Mouse (Mus musculus): ENCODE measurements around the gene Tmigd1. TPM values are rescaled to one million over a fixed set of nuclear protein-coding genes. Genes with fewer than 3 reads are reported as not detected.
"Not testable (repeated sequence)": the region's sequence is repeated elsewhere in the genome, so short reads cannot be mapped to it uniquely, and the experiment has no call there.

The Tmigd1 gene
- polyA plus RNA-seq, 1 experiment from 2014 or later = 64.1 TPM

DNA sequence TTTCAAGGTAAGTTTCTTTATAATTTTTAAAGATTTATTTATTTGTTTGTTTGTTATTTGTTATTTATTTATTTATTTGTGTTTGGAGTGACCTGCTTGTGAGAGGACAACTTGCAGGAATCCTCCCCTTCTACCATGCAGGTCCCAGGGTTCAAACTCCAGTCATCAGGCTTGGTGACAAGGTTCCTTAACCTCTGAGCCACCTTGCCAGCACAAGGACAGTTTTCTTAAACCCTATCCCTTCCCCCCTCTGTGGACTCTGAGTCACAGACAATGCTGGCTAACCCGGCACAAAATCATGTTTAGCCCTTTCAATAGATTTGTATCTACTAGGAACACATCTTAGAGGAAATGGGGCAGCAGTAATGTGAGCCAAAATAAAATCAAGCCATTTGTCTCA, 18.6 kb downstream of the Tmigd1 start:
- ATAC-seq = no peak
- 33% methylated on average over 1 of the region's 1 CpGs for WGBS
- no peak for TF ChIP-seq CTCF (IDR thresholded peaks at IDR 0.05; ENCODE audit: low read depth)

DNA sequence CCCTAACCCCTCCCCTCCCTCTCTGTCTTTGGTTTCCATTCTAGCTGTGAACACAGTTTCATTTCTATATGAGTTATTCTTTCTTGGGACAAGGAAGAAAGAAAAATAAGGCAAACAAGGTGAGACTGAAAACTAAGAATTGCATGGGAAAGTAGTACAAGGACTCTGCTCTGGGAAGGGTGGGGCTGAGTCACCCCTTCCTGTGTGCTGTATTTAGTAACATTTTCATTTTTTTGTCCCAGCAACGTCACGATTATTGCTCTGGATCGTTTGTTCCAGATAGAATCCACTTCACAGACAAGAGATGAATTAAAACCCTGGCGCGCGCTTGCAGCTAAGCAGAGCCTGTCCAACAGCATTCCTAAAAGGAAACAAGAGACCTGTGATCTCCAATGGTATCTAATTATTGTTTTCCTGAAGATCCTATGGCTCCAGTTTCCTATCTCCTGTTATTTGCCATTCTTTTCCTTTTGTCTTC, 22.8 kb downstream of the Tmigd1 start, which contains the start of gene Blmh:
Blmh (plus strand) TSS at position 51 of the 478 bp plus-strand sequence.
- ATAC-seq = 0 out of 2 replicates have a peak, but pooled peaks have one; percentile 19
- no peak for TF ChIP-seq CTCF (IDR thresholded peaks at IDR 0.05; ENCODE audit: low read depth)
- no peaks in the 10 kb centered on the region for H3K9me3 ChIP-seq (ENCODE audit: control insufficient read depth)
- H3K27ac ChIP-seq (ENCODE audit: low read depth, low read length) = peak within 1 kb of the TSS; percentile 4; the same call in 1 of the 2 replicates
- WGBS = 23% methylated on average over 6 of the region's 6 CpGs
- no peak within 1 kb of the TSS for H3K4me3 ChIP-seq (ENCODE audit: low read depth, low read length)
- H3K36me3 ChIP-seq (ENCODE audit: control insufficient read depth, insufficient read depth) = no peaks in the 10 kb centered on the region
- peak within 1 kb of the TSS; percentile 30 for H3K4me2 ChIP-seq (replicated peaks; ENCODE audit: low read depth)
- peaks cover 3% of the 10 kb centered on the region; the same call in 1 of the 2 replicates for H3K4me1 ChIP-seq (replicated peaks; ENCODE audit: control insufficient read depth, insufficient read depth, low read length)
- H3K9ac ChIP-seq (ENCODE audit: low read depth, low read length) = no peak within 1 kb of the TSS
- no peaks in the 10 kb centered on the region for H3K27me3 ChIP-seq (replicated peaks; ENCODE audit: control insufficient read depth, insufficient read depth, low read length)

More for the DNA sequence above, 18.6 kb downstream of the Tmigd1 start:
- peaks cover 3% of the 10 kb centered on the region; the same call in 1 of the 2 replicates for H3K4me1 ChIP-seq (replicated peaks; ENCODE audit: control insufficient read depth, insufficient read depth, low read length)
- H3K27me3 ChIP-seq (replicated peaks; ENCODE audit: control insufficient read depth, insufficient read depth, low read length) = no peaks in the 10 kb centered on the region
- no peak overlapping the region for H3K4me3 ChIP-seq (ENCODE audit: low read depth, low read length)
- H3K36me3 ChIP-seq (ENCODE audit: control insufficient read depth, insufficient read depth) = no peaks in the 10 kb centered on the region
- no peak overlapping the region for H3K27ac ChIP-seq (ENCODE audit: low read depth, low read length)
- H3K9ac ChIP-seq (ENCODE audit: low read depth, low read length) = no peak overlapping the region
- H3K9me3 ChIP-seq (ENCODE audit: control insufficient read depth) = no peaks in the 10 kb centered on the region
- H3K4me2 ChIP-seq (replicated peaks; ENCODE audit: low read depth) = no peak overlapping the region

DNA sequence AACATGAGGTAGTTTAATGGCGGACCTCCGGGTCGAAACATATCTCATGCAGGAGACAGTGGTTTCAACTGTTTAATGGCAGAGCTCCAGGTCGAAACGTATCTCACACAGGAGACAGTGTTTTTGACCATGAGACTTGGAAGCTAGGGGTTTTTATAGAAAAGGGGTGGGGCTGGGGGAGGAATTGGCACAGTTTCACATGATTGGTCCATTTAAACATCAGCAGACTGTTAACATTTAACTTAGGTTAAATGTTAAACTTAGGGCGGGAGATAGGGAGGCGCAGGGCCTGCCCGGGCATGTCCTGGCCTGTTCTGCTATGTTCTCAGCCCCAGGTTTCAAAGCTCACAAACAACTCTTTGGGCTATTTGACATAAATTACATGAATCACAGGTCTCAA, 26.6 kb downstream of the Tmigd1 start:
- not testable (repeated sequence) for H3K4me3 ChIP-seq (ENCODE audit: low read depth, low read length); H3K27me3 ChIP-seq (replicated peaks; ENCODE audit: control insufficient read depth, insufficient read depth, low read length); H3K36me3 ChIP-seq (ENCODE audit: control insufficient read depth, insufficient read depth); H3K4me1 ChIP-seq (replicated peaks; ENCODE audit: control insufficient read depth, insufficient read depth, low read length); H3K9ac ChIP-seq (ENCODE audit: low read depth, low read length); H3K27ac ChIP-seq (ENCODE audit: low read depth, low read length); H3K4me2 ChIP-seq (replicated peaks; ENCODE audit: low read depth); H3K9me3 ChIP-seq (ENCODE audit: control insufficient read depth); ATAC-seq
- 77% methylated on average over 8 of the region's 8 CpGs for WGBS

DNA sequence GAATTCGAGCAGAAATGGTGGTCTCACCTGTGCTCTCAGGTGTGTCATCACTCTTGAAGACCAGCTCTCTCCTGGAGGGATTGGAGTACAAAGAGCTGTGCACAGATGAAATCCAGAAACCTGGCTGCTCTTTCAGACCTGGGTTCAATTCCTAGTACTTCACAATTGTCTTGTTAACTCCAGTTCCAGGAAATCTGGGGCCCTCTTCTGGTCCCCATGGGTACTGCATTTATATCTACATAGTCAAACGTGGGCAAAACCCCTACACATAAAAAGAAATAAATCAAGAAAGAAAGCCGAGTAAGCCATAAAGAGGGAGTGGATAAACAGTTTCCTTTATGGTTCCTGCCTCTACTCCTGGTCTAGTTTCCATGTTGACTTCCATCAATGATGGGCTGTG, 31.2 kb downstream of the Tmigd1 start:
- Histone ChIP-seq H3K9me3 (ENCODE audit: control insufficient read depth) (no peaks in the 10 kb centered on the region), H3K27me3 (replicated peaks; ENCODE audit: control insufficient read depth, insufficient read depth, low read length) (no peaks in the 10 kb centered on the region), H3K9ac (ENCODE audit: low read depth, low read length) (no peak overlapping the region), H3K4me3 (ENCODE audit: low read depth, low read length) (no peak overlapping the region), H3K27ac (ENCODE audit: low read depth, low read length) (no peak overlapping the region), H3K36me3 (ENCODE audit: control insufficient read depth, insufficient read depth) (no peaks in the 10 kb centered on the region), H3K4me1 (replicated peaks; ENCODE audit: control insufficient read depth, insufficient read depth, low read length) (no peaks in the 10 kb centered on the region), H3K4me2 (replicated peaks; ENCODE audit: low read depth) (no peak overlapping the region)
- TF ChIP-seq CTCF (IDR thresholded peaks at IDR 0.05; ENCODE audit: low read depth) = peak; percentile 29; the same call in 1 of the 2 replicates
- no peak for ATAC-seq
- WGBS = 74% methylated on average over 3 of the region's 3 CpGs

DNA sequence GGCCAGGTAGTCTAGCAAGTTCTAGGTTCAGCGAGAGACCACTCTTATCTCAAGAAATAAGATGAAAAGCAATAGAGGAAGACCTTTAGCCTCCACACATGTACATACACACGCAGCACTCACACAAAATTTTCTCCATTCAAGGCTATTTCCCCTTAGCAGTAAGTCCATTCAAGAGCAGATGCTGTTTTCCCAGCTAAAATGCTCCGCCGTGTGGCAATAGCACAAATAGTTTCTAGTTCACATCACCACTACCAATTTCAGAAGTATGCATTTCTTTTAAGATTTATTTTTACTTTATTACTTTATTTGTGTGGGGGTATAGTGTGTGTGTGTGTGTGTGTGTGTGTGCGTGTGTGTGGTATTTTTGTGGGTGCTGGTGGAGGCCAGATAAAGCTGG, 34.6 kb downstream of the Tmigd1 start:
- no peak overlapping the region for H3K4me3 ChIP-seq (ENCODE audit: low read depth, low read length)
- no peaks in the 10 kb centered on the region for H3K9me3 ChIP-seq (ENCODE audit: control insufficient read depth)
- H3K27ac ChIP-seq (ENCODE audit: low read depth, low read length) = no peak overlapping the region
- no peak overlapping the region for H3K9ac ChIP-seq (ENCODE audit: low read depth, low read length)
- no peaks in the 10 kb centered on the region for H3K4me1 ChIP-seq (replicated peaks; ENCODE audit: control insufficient read depth, insufficient read depth, low read length)
- TF ChIP-seq CTCF (IDR thresholded peaks at IDR 0.05; ENCODE audit: low read depth) = peak; percentile 56
- H3K36me3 ChIP-seq (ENCODE audit: control insufficient read depth, insufficient read depth) = no peaks in the 10 kb centered on the region
- no peaks in the 10 kb centered on the region for H3K27me3 ChIP-seq (replicated peaks; ENCODE audit: control insufficient read depth, insufficient read depth, low read length)
- no peak overlapping the region for H3K4me2 ChIP-seq (replicated peaks; ENCODE audit: low read depth)
- WGBS = 68% methylated on average over 5 of the region's 5 CpGs
- no peak for ATAC-seq

DNA sequence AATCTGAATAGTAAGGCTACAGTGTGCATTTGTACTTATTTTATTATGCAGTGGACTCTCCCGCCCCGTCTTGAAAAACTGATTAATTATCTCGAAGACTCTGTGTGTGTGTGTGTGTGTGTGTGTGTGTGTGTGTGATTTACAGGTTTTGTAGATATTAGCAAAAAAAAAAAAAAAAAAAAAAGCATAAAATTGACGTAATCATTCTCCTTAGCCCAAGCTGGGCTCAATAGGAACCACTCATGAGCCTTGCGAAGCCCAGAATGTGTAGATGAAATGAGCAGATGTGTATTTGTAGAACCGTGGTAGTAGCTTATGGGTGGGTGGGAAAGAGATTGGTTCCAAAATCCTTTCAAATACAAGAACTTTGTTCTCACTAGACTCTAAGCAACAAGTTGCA, 42.9 kb downstream of the Tmigd1 start:
- no peak for TF ChIP-seq CTCF (IDR thresholded peaks at IDR 0.05; ENCODE audit: low read depth)
- H3K9ac ChIP-seq (ENCODE audit: low read depth, low read length) = peak overlapping the region; percentile 66
- WGBS = 56% methylated on average over 6 of the region's 6 CpGs
- no peaks in the 10 kb centered on the region for H3K36me3 ChIP-seq (ENCODE audit: control insufficient read depth, insufficient read depth)
- no peaks in the 10 kb centered on the region for H3K9me3 ChIP-seq (ENCODE audit: control insufficient read depth)
- no peak for ATAC-seq
- H3K4me3 ChIP-seq (ENCODE audit: low read depth, low read length) = peak overlapping the region; percentile 67
- peak overlapping the region; percentile 76; the same call in 1 of the 2 replicates for H3K27ac ChIP-seq (ENCODE audit: low read depth, low read length)
- H3K4me2 ChIP-seq (replicated peaks; ENCODE audit: low read depth) = peak overlapping the region; percentile 72
- no peaks in the 10 kb centered on the region for H3K27me3 ChIP-seq (replicated peaks; ENCODE audit: control insufficient read depth, insufficient read depth, low read length)
- peaks cover 3% of the 10 kb centered on the region; the same call in 1 of the 2 replicates for H3K4me1 ChIP-seq (replicated peaks; ENCODE audit: control insufficient read depth, insufficient read depth, low read length)

All from intestine, postnatal 0 days (tissue).